Mouse (Mus musculus) MEL (cell line): ENCODE measurements around the gene Mup6.
"Not testable (repeated sequence)": the region's sequence is repeated elsewhere in the genome, so short reads cannot be mapped to it uniquely, and the experiment has no call there.

Experiments
- CHD2 ChIP-seq: IDR thresholded peaks from 2 replicates; pipeline ENCODE4 v1.6.1; 2011; ENCODE audit warnings: low read length, improper control_type of control experiment
- CTCF ChIP-seq, 3 experiments: IDR thresholded peaks in 2 of 3; conservative IDR thresholded peaks in 1 of 3; 2 replicates each; pipeline ENCODE4 v1.5.1; 2011 to 2012; ENCODE audit warnings: low read length in 3 of 3, low read depth in 2 of 3, mild to moderate bottlenecking in 2 of 3, improper control_type of control experiment in 1 of 3, inconsistent platforms in 1 of 3, mixed read lengths in 1 of 3, moderate library complexity in 1 of 3; ENCODE audit not compliant: control insufficient read depth in 1 of 3, insufficient read depth in 1 of 3, poor library complexity in 1 of 3, severe bottlenecking in 1 of 3
- GATA1 ChIP-seq: IDR thresholded peaks from 2 replicates; pipeline ENCODE4 v1.6.1; 2011; ENCODE audit warnings: low read depth, low read length, improper control_type of control experiment
- MAX ChIP-seq: IDR thresholded peaks from 2 replicates; pipeline ENCODE4 v1.6.1; 2011; ENCODE audit warnings: low read length, improper control_type of control experiment
- MXI1 ChIP-seq: IDR thresholded peaks from 2 replicates; pipeline ENCODE4 v1.6.1; 2011; ENCODE audit warnings: mild to moderate bottlenecking, low read depth, low read length, improper control_type of control experiment
- NRF1 ChIP-seq: IDR thresholded peaks from 2 replicates; pipeline ENCODE4 v1.6.1; 2014; ENCODE audit warnings: low read depth, mild to moderate bottlenecking, inconsistent platforms, low read length, improper control_type of control experiment, moderate library complexity; ENCODE audit not compliant: poor library complexity, insufficient read depth, severe bottlenecking
- POLR2A ChIP-seq, 2 experiments: IDR thresholded peaks; 2 replicates each; pipeline ENCODE4 v1.6.1; 2011 to 2012; ENCODE audit warnings: low read length in 2 of 2, mild to moderate bottlenecking in 2 of 2, control low read depth in 1 of 2, improper control_type of control experiment in 1 of 2, low read depth in 1 of 2, moderate library complexity in 1 of 2; ENCODE audit not compliant: control insufficient read depth in 1 of 2, insufficient read depth in 1 of 2, poor library complexity in 1 of 2
- POLR2AphosphoS5 ChIP-seq: IDR thresholded peaks from 2 replicates; pipeline ENCODE4 v1.6.1; 2012; ENCODE audit warnings: low read depth, borderline replicate concordance, mild to moderate bottlenecking, inconsistent platforms, low read length, moderate library complexity, mixed read lengths
- RAD21 ChIP-seq: IDR thresholded peaks from 2 replicates; pipeline ENCODE4 v1.6.1; 2011; ENCODE audit warnings: mild to moderate bottlenecking, low read depth, low read length, improper control_type of control experiment
- RCOR1 ChIP-seq: IDR thresholded peaks from 2 replicates; pipeline ENCODE4 v1.6.1; 2012; ENCODE audit warnings: low read depth, mild to moderate bottlenecking, inconsistent platforms, low read length, improper control_type of control experiment

DNA sequence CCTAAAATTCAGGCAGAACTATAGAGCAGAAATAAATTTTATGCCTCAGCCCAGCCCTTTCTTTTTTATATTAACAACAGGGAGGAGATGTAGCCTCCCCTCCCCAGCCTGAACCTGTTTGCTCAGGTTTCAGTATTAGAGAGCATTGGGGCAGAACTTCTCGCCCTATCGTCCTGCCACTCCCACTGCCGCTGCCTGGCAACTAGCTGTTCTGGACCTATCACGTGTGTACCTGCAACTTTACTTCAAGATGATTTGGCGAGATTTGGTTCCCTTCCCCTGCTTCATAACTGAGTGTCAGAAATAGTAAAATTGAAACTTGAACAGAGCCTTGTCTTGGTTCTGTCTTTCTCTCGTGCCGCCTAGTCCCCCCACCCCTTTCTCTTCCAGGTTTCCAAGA lies 56.0 kb downstream of the Mup6 start:
- TF ChIP-seq MAX; CTCF (IDR thresholded peaks at IDR 0.05 in 2 of 3, conservative IDR thresholded peaks at IDR 0.05 in 1 of 3; ENCODE audit: control insufficient read depth in 1 of 3, insufficient read depth in 1 of 3, low read depth in 2 of 3, low read length in 3 of 3, poor library complexity in 1 of 3, severe bottlenecking in 1 of 3); RAD21; RCOR1; MXI1; CHD2; POLR2A (IDR thresholded peaks at IDR 0.05; ENCODE audit: control insufficient read depth in 1 of 2, insufficient read depth in 1 of 2, low read depth in 1 of 2, low read length in 2 of 2, poor library complexity in 1 of 2); POLR2AphosphoS5; GATA1; NRF1: not testable (repeated sequence)
